Mouse (Mus musculus) gonadal fat pad, adult 2 months (tissue): ENCODE data around the gene Cxcr3. TPM values are rescaled to one million over a fixed set of nuclear protein-coding genes. Genes with fewer than 3 reads are reported as not detected.

Experiments used
- DNase-seq: peaks from one replicate; pipeline ENCODE4 v3.0.0-alpha.2; 2012; ENCODE audit warnings: low read depth
- polyA plus RNA-seq: library from polyadenylated mRNA; depleted of rRNA; stranded (reverse); fragments of >200 nt; gene quantifications from 2 replicates; pipeline ENCODE4 v1.2.3, GENCODE M21; 2012; rRNA removed

Gene Cxcr3
- polyA plus RNA-seq, result 2.4 and 2.8 TPM in 2 replicates

DNA sequence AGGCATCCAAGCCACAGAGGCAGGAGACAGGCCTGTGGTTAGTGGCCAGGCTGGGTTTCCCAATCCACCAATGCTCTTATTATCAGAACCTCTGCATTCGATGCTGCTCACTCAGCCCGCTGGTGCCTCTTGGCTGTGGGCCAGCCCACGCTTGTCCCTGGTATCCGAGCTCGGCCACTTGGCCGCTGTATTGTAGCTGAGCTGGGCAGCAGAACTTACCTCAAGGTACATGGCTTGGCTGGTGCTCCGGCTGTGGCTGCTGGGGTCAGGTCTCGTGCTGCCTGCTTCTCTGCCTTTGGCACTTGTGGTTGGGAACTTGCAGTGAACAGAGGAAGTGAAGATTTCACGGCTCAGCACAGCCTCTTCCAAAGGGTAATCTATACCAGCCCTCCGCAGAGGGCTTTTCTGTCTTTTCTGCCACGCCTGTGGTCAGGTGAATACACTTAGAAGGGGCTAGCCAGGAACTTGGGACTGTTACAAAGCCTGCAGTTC, at the start of gene Cxcr3:
Cxcr3 (minus strand) TSS at position 442 of the 492 bp plus-strand sequence.
- no peak for DNase-seq

DNA sequence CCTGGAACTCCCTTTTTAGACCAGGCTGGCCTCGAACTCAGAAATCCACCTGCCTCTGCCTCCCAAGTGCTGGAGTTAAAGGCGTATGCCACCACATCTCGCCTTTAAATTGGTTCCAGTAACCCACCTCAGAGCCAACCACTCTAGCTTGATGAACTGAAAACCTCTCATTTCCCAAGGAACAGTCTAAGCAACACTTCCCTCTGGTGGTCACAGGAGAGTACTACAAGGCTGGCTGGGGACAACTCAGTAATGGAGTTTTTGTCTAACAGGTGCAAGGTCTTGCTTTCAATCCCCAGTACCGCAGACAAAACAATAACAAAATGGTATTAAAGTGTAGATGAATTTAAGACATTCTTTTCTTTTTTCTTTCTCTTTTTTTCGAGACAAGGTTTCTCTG, 38.0 kb upstream of the Cxcr3 start:
- DNase-seq, result no peak

DNA sequence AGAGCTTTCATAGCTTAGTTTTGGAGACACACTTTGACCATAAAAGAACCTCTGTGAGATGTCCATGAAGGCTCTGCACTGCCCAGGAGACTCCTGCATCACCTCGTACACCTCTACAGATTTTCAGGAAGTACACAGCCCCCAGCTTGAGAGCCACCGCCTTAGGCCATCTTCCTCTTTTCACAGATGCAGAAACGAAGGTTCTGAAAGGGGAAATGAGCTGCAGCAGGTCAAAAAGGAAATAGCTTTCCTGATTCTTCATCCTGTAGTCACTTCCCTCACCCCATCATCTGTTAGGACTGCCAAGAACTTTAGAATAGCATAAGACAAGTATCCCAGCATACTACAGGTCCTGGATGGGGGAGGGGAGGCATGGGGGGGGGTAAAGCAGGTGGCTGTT, 36.2 kb upstream of the Cxcr3 start:
- no peak for DNase-seq

DNA sequence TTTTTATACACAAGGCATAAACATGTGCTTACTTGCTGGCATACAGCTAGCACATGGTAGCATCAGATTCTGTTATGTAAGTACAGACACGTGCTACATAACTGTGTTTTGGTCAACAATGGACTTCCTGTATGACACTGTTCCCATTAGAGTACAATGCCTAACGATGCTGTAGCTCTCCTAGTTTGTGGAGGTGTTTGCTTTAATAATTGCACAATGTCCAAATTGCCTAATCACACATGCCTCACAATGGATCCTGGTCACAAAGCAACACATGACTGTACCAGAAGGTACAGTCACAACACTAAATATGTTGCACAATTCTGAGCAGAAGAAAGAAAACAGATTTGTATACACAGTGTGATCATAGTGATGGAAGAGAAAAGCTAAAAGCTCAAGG, 35.4 kb upstream of the Cxcr3 start:
- no peak for DNase-seq

DNA sequence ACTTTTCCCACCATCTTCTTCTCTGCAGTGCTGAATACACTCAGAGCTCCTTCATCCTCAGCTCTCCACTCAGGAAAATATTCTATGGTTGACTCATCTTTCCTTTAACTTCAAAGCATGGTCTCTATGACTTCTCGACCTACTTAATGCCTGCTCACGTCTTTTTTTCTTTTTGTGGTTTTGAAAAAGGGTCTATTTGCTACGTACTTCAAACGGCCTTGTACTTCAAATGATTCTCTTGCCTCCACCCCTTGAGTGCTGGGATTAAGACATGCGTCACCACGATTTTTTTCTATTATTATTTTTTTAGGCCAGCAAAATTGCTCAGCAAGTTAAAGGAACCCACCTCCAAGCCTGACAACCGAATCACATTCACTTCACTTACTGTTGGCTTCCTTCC, 33.2 kb upstream of the Cxcr3 start:
- no peak for DNase-seq

DNA sequence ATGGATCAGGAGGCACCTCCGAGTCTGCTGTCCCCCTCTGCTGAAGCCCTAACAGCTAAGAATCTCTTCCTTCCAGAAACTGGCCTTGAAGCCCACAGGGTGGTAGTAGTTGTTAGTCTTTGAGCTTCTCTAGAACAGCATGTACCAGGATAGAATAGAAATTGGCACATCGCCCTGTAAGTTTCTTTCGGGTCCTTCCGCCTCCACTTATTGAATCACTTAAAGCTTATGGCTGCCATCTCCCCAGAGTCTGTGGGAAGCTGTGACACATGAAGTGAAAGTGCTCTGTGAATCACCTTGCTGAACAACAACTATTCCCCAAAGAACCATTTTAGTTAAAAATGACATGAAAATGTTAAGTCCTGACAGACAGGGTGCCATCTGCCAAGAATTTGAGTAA, 31.0 kb upstream of the Cxcr3 start:
- no peak for DNase-seq

DNA sequence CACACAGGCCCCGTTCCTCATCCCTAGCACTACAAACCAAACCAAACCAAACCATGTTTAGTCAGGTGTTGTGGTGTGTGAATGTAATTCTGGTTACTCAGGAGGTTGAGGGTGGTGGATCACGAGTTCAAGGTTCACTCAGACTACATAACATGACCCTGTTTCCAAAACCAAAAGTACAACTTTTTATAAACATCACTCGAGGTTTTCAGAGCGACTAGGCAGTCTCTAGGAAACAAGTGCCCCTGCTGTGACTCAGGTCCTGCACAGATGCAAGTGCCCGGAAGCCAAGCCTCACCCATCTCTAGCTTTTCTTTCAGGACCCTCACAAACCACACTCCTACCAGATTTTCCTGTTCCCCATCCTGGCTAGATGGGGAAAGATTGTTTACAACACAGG, 30.6 kb upstream of the Cxcr3 start:
- DNase-seq, result no peak

DNA sequence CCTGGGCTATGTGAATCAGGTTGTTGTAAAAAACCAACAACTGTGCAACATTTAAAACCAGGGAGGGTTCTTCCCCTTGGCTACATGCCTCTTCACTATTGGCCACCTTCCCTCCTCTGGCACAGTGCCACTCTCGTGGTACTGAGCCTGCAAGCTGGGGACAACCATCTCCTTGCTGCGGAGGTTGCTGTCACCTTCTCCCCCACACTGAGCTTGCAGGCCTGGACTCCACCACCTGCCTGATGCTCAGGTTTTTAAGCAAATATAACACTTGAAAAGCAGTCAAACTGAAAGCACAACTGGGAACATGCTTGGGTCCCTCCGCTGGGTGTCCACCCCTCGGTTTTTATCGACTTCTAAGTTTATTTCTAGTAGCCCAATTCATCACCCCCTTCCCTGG, 20.4 kb upstream of the Cxcr3 start:
- DNase-seq, result no peak

DNA sequence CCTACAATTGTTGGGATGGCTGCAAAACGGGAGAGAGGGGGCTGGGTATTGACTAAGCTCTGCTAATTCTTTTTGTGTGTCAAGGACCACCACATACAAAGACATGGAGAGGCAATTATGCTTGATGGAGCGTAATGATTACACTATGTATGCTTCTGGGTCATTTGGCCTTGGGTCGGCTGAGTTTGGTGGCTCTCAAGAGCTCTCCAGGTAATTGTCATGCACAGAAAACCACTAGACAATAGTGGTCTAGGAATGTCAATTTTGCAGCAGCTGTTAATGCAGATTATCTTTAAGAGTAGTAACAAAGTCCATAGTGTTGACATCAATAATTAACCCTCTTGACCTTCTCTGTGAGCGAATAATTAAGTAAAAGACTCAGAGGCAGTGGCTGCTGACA, 16.1 kb upstream of the Cxcr3 start:
- DNase-seq, result no peak

DNA sequence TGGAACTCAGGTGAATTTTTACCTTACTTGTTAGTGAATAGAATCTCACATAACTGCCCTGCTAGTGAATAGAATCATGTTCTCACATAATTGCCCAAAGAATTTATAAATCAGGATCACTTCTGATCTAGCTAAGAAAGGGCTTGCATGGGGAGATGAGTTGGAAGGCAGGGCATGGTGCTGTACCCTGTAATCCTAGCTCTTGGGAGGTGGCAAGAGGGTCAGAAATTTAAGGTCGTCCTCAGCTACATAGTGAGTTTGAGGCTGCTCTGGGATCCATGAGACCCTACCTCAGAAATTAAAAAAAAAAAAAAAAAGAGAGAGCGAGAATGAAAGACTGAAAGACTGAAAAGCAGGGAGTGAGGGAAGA, 7.0 kb upstream of the Cxcr3 start:
- no peak for DNase-seq

DNA sequence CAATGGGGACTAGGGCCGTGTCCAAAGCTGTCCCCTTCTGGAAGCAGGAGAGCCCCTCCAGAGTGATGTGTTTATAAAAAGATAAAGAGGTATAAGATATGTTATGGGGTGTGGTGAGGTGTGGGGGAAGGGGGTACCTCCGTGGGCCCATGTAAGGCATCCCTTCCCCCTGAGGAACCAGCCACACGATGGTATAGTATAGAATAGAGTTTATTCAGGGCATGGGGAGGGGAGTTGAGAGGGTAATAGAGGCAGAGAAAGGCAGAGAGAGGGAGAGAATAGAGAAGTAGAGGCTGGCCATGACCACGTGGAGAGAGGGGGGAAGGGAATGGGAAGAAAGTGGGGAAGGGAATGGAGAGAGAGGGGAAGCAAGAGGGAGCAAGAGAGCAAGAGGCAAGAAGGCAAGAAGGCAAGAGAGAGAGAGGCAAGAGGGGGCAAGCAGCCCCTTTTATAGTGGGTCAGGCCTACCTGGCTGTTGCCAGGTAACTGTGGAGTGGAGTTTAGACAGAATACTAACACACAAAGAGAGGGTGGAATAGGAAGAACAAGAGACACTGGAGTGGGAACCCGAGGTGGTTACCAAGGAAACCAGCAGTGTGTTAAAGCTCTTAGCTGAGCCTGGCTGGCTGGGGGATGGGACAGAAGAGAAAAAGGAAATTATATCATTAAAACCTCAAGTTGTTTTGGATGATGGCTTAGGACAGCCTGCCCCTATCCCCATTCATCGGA, 6.4 kb upstream of the Cxcr3 start:
- DNase-seq, result no peak

DNA sequence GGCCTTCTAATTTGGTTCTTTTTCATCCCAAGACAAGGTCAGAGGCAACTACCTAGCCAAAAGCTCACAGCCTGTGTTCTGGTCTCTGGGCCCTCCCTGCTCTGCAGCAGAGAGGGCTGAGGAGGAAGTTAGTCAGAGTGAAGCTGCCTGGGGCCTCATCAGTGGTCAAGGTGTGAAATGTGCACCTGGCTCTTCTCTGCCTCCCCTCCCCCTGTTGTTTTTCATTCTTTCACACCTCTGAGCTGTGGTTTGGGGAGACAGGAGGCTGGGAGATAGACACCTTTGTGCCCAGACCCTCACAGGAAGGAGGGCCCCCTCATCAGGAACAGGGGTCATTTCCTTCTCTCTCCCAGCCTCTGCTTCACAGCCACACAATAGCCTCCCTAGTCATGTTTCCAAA, 3.1 kb upstream of the Cxcr3 start:
- DNase-seq, result no peak

DNA sequence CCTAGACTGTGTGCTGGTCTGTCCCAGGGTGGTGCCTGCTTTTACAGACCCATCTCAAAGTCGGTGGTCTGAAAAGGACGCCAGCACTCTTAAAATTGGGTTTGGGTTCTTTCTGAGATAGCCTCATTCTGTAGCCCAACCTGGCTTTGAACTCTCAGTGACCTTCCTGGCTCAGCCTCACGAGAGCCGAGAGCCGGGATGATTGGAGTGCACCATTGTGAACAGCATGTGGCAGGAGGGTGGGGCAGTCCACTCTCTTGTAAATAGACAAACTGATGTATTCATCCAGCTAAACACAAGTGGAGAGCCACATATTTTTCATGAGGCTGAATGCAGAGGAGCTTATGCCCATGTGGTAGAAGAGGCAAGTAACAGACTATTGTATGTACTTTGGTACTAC, 912 bp upstream of the Cxcr3 start:
- no peak for DNase-seq

DNA sequence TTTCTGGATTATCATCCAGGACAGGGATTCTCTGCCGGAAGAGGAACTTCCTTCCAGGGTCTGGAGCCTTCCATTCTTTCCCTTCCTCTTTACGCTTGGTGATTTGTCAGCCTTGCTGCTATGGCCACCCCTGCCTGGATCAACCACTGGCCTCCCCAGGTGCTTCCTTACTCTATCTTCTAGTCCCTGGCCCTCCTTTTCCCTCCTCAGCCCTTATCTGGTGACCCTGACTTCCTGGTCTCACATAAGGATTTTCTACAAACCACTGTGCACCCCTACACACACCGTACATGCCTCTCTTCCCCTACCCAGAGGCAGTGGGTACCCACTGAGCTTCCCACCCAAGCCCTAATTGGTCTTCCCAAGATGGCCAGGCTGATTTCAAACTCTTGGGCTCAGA, 781 bp downstream of the Cxcr3 start:
- DNase-seq, result no peak

DNA sequence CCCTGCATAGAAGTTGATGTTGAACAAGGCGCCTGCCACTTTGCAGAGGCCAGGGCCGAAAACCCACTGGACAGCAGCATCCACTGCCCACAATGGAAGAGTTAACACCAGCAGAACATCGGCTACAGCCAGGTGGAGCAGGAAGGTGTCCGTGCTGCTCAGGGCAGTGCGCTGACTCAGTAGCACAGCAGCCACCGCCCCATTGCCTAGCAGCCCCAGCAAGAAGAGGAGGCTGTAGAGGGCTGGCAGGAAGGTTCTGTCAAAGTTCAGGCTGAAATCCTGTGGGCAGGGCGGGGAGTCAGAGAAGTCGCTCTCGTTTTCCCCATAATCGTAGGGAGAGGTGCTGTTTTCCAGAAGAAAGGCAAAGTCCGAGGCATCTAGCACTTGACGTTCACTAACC, 1.4 kb downstream of the Cxcr3 start:
- no peak for DNase-seq

DNA sequence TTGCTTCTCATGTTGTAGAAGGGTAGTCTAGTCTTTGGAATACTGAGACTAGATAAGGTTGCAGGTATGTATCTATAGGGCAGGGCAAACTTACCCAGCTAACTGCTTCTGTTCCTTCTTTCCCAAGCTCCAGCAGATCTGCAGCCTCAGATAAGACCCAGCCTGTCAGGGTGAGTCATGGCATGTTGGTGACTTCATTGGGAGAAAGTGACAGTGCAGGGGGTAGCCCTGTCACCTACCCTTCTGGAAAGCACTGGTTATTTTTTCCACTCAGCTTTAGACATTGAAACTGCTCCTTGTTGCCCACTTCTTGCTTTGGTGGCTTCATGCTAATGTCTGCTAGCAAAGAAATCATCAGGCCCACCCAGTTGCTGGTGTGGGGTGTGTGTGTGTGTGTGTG, 4.1 kb downstream of the Cxcr3 start:
- DNase-seq, result no peak

DNA sequence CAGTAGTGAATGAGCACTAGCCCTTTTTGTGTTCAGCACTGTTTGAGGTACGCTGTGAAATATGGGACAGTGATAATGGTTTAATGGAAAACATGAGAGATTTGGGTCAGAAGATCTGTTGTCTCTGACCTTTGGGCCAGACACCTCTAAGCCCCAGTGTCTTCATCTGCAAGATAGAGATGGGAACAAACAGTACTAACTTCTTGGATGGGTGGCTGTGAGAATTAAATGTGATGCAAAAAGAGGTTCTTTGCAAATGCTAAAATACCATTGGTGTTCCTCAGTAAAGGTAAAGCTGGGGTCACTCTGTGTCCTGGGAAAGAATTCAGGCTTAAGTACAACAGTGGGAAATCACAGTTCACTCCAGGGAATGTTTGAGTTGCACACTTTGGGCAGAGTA, 13.7 kb downstream of the Cxcr3 start:
- DNase-seq, result no peak

DNA sequence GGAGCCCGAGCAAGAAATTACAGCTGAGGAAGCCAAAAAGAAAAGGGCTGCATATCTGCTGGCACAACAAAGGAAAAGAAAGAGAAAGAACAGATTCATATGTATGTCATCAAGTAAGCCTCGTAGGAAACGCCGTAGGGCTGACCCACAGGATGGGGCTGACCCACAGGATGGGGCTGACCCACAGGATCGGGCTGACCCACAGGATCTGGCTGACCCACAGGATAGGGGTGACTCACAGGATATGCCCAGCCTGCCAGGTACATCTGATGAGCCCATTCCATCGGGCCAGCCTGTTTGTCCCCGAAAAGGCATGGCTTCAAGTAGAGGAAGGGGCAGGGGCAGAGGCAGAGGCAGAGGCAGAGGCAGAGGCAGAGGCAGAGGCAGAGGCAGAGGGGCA, 29.0 kb downstream of the Cxcr3 start:
- no peak for DNase-seq

DNA sequence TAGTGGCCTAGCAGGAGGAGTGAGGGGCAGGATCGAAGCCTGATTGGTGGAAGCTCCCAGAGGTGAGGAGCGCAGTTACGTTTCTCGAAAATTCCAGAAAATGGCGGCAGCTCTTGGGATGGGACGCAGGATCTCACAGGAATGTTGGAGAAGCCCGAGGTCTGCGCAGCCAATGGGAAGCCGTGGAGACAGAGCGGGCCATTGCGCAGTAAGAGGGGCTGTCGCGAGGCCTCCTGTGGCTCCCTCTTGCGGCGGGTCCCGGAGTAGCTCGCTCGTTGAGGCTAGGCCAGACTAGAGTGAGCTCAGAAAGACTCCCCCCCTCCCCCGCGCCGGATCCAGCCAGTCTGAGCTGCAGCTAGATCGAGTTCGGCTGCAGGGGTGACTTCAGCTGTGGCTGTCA, 35.8 kb downstream of the Cxcr3 start:
- no peak for DNase-seq

DNA sequence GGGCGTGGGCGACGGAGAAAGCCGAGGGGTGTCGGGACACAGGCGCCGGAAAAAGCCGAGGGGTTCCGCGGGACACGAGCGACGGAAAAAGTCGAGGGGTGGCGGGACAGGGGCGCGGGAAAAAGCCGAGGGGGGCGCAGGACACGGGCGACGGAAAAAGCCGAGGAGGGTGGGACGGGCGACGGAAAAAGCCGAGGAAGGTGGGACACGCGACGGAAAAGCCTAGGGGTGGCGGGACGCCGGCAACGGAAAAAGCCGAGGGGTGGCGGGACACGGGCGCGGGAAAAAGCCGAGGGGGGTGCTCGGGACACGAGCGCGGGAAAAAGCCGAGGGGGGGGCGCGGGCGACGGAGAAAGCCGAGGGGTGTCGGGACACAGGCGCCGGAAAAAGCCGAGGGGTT, 36.5 kb downstream of the Cxcr3 start:
- no peak for DNase-seq

DNA sequence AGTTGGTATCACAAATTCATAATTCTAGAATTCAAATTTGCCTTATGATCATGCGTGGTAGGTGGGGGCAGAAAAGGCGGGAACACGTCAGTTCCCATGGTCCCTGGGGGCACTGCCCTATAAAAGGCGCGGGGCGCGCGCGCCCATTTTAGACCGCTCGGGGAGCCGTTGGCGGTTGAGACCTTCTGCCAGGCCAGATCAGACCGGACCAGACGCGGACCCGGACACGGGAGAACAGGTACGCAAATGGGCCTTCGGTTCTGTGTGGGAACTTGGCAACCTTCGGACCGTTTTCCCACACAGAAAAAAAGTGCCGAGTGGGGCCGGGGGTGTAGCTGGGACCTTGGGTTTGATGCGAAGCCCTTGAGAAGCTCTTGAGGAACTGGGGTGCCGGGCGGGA, 38.4 kb downstream of the Cxcr3 start:
- no peak for DNase-seq
